Mouse (Mus musculus) right cerebral cortex, postnatal 4 days (tissue): ENCODE results near the gene Grk6.
A peak's percentile ranks its signal among the peaks of the same experiment; 100 is the strongest.

Experiments
- DNase-seq: peaks from one replicate; pipeline ENCODE4 v3.0.0-alpha.2; 2022

Gene Grk6

GRCm38 (mm10) chr13:55465830-55466440 lies 21.1 kb downstream of the Grk6 start:
- no peak for DNase-seq

GRCm38 (mm10) chr13:55468851-55469560 lies 24.1 kb downstream of the Grk6 start:
- no peak for DNase-seq

GRCm38 (mm10) chr13:55470372-55470771 lies 25.5 kb downstream of the Grk6 start:
- DNase-seq, result peak; percentile 60

DNA sequence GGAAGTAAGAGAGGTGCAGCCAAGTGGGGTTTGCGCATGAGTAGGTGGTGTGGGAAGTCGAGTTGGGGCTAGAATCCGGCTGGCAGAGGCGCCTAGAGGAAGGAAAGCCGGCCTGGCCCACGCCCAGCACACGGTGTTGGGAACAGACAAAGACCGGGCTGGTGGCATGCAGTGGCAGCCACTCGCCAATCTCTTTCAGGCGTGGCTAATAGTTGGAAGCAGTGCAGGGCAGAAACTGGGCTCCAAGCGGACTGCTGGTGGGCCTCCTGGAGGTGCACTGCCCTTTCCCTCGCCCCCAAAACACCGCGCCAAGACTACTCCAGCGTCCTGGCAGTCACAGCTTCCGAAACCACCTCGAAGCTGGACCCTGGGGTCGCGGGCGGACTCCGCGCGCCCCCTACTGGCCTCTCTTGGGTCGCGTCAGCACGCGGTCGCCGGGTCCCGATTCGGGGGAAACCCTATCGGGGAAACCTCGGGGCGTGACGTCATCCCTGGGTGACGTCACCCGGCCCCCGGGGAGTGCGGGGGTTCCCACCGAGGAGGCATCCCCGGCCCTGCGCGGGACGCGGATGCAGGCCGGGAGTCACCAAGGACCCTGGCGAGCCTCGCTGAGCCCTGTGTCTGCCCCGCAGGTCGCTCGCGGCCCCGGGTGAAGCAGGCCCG lies 26.4 kb downstream of the Grk6 start:
- DNase-seq, result peak; percentile 93

DNA sequence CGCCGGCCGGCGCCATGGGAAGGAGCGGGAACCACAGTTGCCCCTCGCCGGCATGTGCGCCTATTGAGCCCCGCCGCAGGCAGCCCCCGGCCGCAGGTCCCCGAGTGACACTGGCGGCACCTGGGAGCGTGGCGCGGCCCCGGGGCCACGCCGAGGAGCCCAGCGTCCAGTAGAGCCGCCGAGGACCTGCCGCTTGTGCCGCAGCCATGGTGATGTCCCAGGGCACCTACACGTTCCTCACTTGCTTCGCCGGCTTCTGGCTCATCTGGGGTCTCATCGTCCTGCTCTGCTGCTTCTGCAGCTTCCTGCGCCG lies 26.9 kb downstream of the Grk6 start:
- no peak for DNase-seq

DNA sequence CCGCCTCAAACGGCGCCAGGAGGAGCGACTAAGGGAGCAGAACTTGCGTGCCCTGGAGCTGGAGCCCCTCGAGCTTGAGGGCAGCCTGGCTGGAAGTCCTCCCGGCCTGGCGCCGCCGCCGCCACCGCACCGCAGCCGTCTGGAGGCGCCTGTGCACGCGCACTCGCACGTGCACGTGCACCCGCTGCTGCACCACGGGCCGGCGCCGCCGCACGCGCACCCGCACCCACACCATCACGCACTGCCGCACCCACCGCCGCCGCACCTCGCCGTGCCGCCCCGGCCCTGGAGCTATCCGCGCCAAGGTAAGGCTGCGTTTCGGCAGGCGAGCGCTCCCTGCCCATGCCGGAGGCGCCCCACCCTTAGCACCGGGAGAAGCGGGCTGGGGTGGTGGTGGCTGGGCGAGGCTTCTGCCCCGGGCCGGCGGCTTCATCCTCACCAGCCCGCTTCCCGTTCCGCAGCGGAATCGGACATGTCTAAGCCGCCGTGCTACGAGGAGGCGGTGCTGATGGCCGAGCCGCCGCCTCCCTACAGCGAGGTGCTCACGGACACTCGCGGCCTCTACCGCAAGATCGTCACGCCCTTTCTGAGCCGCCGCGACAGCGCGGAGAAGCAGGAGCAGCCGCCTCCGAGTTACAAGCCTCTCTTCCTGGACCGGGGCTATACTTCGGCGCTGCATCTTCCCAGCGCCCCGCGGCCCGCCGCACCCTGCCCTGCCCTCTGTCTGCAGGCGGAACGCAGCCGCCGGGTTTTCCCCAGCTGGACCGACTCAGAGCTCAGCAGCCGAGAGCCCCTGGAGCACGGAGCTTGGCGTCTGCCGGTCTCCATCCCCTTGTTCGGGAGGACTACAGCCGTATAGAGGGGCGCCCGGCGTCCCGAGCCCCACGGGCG lies 27.5 kb downstream of the Grk6 start:
- DNase-seq, result peak; percentile 82

GRCm38 (mm10) chr13:55473076-55473831 lies 28.4 kb downstream of the Grk6 start:
- DNase-seq, result no peak

- DNase-seq, result no peak
Observed at GRCm38 (mm10) chr13:55473961-55474360, 29.1 kb downstream of the Grk6 start.

GRCm38 (mm10) chr13:55474621-55475069 lies 29.8 kb downstream of the Grk6 start:
- DNase-seq, result peak; percentile 70

DNA sequence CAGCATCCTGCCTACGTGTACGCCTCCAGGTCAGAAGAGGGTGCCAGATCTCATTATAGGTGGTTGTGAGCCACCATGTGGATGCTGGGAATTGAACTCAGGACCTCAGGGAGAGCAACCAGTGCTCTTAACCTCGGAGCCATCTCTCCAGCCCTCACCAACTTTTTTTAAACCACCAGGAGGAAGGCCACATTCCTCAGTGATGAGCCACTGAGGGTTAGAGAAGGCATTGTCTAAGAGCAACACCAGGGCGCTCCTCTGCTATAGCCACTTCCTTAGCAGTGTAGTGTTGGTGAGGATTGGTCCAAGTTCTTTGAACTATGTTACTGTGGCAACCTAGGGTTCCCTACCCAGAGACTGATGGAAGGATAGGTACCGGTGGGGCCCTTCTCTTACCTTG lies 30.9 kb downstream of the Grk6 start:
- no peak for DNase-seq

GRCm38 (mm10) chr13:55476256-55476655 lies 31.4 kb downstream of the Grk6 start:
- DNase-seq, result no peak

DNA sequence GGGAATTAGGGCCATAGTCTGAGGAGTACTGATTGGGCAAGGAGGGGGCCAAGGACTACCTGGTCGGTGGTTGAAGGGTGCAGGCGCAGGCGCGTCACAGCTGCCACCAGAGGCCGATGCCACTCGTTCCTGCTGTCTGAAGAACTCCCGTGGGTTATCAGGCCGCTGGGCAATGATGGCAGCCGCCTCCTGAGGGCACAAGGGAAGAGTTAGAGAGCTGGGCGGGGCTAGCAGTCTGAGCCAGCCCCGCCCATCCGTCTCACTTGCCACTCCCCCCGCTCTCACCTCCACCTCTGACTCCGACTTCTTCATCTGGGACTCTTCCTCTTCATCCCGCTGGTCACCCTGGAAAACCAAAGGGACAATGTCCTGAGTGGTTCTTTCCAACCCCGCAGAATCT lies 32.6 kb downstream of the Grk6 start:
- DNase-seq, result no peak

GRCm38 (mm10) chr13:55478036-55478435 lies 33.2 kb downstream of the Grk6 start:
- DNase-seq, result peak; percentile 71

- no peak for DNase-seq
Observed at GRCm38 (mm10) chr13:55479008-55479407, 34.1 kb downstream of the Grk6 start.

- DNase-seq, result no peak
Observed at GRCm38 (mm10) chr13:55479929-55480328, 35.1 kb downstream of the Grk6 start.

- no peak for DNase-seq
Observed at GRCm38 (mm10) chr13:55482542-55482941, 37.7 kb downstream of the Grk6 start.

DNA sequence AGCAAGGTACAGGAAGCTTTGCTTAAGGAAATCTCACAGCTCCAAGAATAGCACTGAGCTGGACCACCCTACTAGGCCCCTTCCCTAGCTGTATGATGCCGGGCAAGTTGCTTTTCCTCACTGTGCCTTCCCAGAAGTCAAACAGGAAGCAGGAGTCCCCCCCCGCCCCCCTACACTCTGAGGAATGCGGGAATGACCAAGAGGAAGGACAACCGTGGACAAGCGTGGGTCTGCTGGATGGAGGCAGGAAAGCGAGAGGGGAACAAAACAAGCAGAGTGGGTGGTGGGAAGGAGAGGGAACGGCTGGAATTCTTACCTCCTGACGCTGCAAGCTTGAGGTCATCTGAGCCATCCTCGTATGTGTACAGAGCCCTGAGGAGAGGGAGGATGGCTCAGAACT lies 38.2 kb downstream of the Grk6 start:
- no peak for DNase-seq

GRCm38 (mm10) chr13:55483593-55483992 lies 38.7 kb downstream of the Grk6 start:
- peak; percentile 91 for DNase-seq

DNA sequence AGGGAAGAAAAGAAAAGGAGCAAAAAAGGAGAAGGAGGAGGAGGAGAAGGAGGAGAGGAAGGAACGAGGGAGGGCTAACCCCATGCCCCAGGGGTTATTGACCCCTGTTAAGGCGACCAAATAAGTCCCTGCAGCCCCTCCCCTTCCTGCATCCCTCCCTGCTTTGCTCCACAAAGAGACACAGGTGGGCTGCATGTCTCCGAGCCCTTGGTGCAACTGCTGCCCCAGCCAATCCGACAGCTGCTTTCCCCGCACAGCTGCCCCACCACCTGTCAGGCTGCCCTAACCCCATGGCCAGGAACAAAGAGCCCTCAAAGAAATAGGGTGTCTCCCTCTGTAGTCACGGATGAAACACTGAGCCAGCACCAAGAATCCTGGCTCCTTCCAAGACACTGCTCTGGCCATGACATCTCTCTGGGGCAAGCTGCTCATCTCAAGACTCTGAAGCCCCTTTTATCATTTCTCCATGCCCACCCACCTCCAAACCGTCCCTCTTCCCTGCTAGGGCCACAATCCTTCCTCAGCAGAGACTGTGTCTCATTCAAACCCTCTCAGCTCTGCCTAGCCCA lies 39.7 kb downstream of the Grk6 start:
- no peak for DNase-seq

- no peak for DNase-seq
Observed at GRCm38 (mm10) chr13:55486029-55486794, 41.3 kb downstream of the Grk6 start.

- DNase-seq, result peak; percentile 62
Observed at GRCm38 (mm10) chr13:55486916-55487577, 42.2 kb downstream of the Grk6 start.
